Mouse (Mus musculus) kidney, postnatal 0 days (tissue): ENCODE data around the gene Bace2. TPM values are rescaled to one million over a fixed set of nuclear protein-coding genes. Genes with fewer than 3 reads are reported as not detected.
A peak's percentile ranks its signal among the peaks of the same experiment; 100 is the strongest.

Experiments used
- ATAC-seq: fragments of 200-750 bp; cut with Nextera tagmentation; replicated peaks from 2 replicates; pipeline ENCODE4 v1.8.0; 2017; ENCODE audit warnings: low read depth, moderate number of reproducible peaks, moderate TSS enrichment, moderate library complexity; ENCODE audit not compliant: low FRiP score
- DNase-seq: peaks from one replicate; pipeline ENCODE4 v3.0.0-alpha.2; 2016; ENCODE audit warnings: low spot score
- H3K27ac ChIP-seq: fragments of 300-500 bp; sonication (generic); 2 replicates; pipeline ENCODE4 v1.5.1; 2014; ENCODE audit warnings: mild to moderate bottlenecking
- H3K27me3 ChIP-seq: fragments of 300-500 bp; sonication (generic); 2 replicates; pipeline ENCODE4 v1.6.1; 2014; ENCODE audit warnings: low read length, mixed read lengths; ENCODE audit not compliant: insufficient read depth
- H3K36me3 ChIP-seq: fragments of 300-500 bp; sonication (generic); 2 replicates; pipeline ENCODE4 v1.6.1; 2014; ENCODE audit warnings: low read length, mixed read lengths; ENCODE audit not compliant: insufficient read depth
- H3K4me1 ChIP-seq: fragments of 300-500 bp; sonication (generic); replicated peaks from 2 replicates; pipeline ENCODE4 v1.6.1; 2014; ENCODE audit warnings: antibody characterized with exemption, low read length, mixed read lengths; ENCODE audit not compliant: insufficient read depth
- H3K4me2 ChIP-seq: fragments of 300-500 bp; sonication (generic); 2 replicates; pipeline ENCODE4 v1.6.1; 2014; ENCODE audit warnings: mild to moderate bottlenecking, low read length, moderate library complexity, mixed read lengths
- H3K4me3 ChIP-seq: fragments of 300-500 bp; sonication (generic); replicated peaks from 2 replicates; pipeline ENCODE4 v1.5.1; 2014; ENCODE audit warnings: low read depth, low read length
- H3K9ac ChIP-seq: fragments of 300-500 bp; sonication (generic); 2 replicates; pipeline ENCODE4 v1.6.1; 2014; ENCODE audit warnings: low read depth, low read length
- H3K9me3 ChIP-seq: fragments of 300-500 bp; sonication (generic); replicated peaks from 2 replicates; pipeline ENCODE4 v1.6.1; 2016; ENCODE audit warnings: low read length, inconsistent platforms, mixed read lengths
- CTCF ChIP-seq: IDR thresholded peaks from 2 replicates; pipeline ENCODE4 v1.5.1; 2016; ENCODE audit warnings: antibody characterized with exemption, low read depth, mild to moderate bottlenecking, moderate library complexity
- WGBS: fragments of 180-500 bp; shearing (Covaris S2); extraction: QIAGEN DNeasy Blood & Tissue Kit; methylation state at CpG from one replicate; pipeline ENCODE4 v1.1.7; 2014; 5-methylcytosine and 5-hydroxymethylcytosine counted together
- polyA plus RNA-seq: library from polyadenylated mRNA; unstranded; fragments of >200 nt; fragmentation: Nextera tagmentation; extraction: Ambion mirVana; gene quantifications from 2 replicates; pipeline ENCODE4 v1.2.1, GENCODE M21; 2015

Bace2 gene
- polyA plus RNA-seq, 1 experiment from 2014 or later: 11.2 TPM

DNA sequence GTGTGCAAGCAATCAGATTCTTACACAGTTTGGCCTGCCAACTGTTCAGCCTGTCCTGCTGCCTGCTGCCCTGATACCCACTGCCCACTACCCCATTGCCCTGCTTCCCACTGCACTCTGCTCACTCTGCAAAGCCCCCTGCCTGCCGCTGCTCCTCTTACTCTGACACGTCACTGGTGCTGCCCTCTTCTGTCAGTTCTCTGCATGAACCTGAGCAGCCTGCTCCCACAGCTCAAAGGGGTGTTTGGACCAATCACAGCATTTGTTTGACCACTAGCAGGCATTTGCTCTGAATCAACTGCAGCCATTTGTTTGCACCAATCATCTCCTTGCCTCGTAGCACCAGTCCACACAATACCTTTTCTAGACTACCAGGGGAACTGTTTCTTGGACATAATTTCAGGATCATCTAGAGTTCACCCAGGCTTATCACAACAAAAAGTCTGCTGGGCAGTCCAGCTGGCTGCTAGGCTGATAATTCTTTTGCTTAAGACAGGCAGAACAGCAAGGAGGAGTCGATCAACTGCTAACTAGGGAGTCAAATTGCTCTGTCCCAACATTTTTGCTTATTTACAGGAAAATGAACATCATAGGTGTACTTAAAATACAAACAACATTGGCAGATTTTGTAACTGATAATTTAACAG is 61.5 kb downstream of the Bace2 start:
- Histone ChIP-seq H3K9ac (no peak overlapping the region), H3K27me3 (no peaks in the 10 kb centered on the region), H3K4me2 (no peak overlapping the region), H3K9me3 (no peaks in the 10 kb centered on the region), H3K4me3 (no peak overlapping the region), H3K27ac (no peak overlapping the region), H3K4me1 (no peaks in the 10 kb centered on the region), H3K36me3 (no peaks in the 10 kb centered on the region)
- TF ChIP-seq CTCF: peak; percentile 82
- peak; percentile 85 for DNase-seq
- ATAC-seq: peak; percentile 90
- WGBS: 10% methylated on average over 4 of the region's 4 CpGs

DNA sequence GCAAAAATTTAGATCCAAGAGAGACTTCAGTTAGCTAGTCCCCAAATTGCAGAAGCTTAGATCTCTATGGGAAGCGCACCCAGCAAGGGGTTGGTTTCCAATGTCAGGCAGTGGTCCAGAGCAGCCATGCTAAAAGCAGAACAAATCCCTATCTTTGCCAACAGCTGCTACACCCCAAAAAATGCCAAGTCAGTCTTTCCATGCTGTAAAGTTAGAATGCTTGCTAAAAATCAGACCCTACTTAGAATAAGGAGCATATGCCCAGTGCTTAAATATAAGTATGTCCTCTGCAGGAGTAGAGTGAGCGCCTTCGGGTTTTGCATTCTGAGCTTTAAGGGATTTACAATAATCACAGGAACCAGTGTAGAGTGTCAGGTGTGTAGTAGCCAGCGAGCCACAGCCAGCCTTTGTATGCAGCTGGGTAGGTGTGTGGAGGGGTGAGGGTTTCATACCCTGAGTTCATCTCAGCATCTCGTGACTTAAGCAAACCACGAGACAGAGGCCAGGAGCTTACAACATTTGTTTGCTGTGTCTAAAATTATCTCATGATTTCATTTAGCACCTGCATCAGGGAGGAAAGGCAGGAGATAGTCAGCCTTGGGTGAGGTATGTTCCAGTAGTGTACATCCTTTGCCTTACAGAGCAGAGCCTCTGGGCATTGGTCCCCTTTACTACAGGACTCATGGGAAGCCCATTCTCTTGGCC is 62.4 kb downstream of the Bace2 start:
- H3K9me3 ChIP-seq: no peaks in the 10 kb centered on the region
- no peaks in the 10 kb centered on the region for H3K27me3 ChIP-seq
- H3K4me2 ChIP-seq: no peak overlapping the region
- no peaks in the 10 kb centered on the region for H3K36me3 ChIP-seq
- no peak overlapping the region for H3K4me3 ChIP-seq
- ATAC-seq (no peak), DNase-seq (no peak)
- H3K27ac ChIP-seq: no peak overlapping the region
- WGBS: 85% methylated on average over 6 of the region's 6 CpGs
- H3K9ac ChIP-seq: no peak overlapping the region
- H3K4me1 ChIP-seq: no peaks in the 10 kb centered on the region
- no peak for TF ChIP-seq CTCF

DNA sequence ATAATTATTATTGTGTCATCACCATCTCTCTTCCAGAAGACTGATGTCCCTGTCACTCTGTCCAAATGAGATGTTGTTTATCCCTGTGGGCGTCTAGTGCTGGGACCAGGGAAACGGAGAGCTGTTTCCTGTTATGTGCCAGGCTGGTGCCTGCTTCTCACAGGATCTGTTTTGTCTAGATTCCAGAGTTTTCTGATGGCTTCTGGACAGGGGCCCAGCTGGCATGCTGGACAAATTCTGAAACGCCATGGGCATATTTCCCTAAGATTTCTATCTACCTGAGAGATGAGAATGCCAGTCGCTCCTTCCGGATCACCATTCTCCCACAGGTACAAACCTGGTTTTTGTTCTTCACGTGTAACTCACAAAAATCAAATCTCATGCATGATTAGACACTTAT is 65.1 kb downstream of the Bace2 start:
- no peak for TF ChIP-seq CTCF
- Histone ChIP-seq H3K27ac (no peak overlapping the region), H3K9me3 (no peaks in the 10 kb centered on the region), H3K9ac (no peak overlapping the region), H3K27me3 (no peaks in the 10 kb centered on the region), H3K4me2 (no peak overlapping the region), H3K4me3 (no peak overlapping the region), H3K4me1 (no peaks in the 10 kb centered on the region), H3K36me3 (no peaks in the 10 kb centered on the region)
- DNase-seq: no peak
- ATAC-seq: no peak
- WGBS: 77% methylated on average over 6 of the region's 6 CpGs

DNA sequence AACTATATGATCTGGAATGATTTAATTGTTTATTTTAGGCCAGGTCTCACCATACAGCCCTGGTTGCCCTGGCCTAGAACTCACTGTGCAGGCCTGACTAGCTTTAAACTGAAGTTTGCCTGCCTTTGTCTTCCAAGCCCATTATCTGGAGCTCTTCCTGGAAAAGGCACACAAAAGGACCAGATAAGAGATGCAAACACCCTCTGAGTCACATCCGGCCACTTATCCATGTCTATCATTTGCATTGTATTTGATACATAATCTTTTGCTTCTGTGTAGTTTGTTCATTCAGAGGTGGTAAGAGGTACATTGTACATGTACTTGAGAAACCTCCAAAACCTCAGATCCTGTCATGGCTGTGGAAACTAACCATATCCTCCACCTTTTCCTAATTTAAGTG is 67.1 kb downstream of the Bace2 start:
- Histone ChIP-seq H3K27ac (no peak overlapping the region), H3K4me3 (no peak overlapping the region), H3K4me2 (no peak overlapping the region), H3K4me1 (no peaks in the 10 kb centered on the region), H3K9ac (no peak overlapping the region), H3K9me3 (no peaks in the 10 kb centered on the region), H3K36me3 (no peaks in the 10 kb centered on the region), H3K27me3 (no peaks in the 10 kb centered on the region)
- ATAC-seq: no peak
- DNase-seq: no peak
- 79% methylated on average over 1 of the region's 1 CpGs for WGBS
- no peak for TF ChIP-seq CTCF

DNA sequence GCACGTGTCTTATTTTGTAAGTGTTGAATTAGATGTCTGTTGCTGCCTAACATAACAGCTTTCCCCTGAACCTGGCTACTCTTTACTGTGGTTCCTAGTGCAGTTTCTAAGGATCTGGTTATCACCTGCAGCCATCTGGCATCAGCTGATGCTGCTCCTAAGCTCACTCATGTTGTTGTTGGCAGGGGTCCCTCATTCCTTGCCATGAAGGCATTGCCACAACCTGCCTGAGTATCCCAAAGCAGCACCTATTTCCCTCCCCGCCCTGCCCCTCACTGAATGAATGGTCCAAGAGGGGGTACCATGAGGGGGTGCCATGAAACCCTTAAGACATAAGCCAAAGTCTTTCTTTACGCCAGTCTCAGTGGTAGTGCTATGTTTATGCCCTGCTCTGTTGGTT is 71.5 kb downstream of the Bace2 start:
- Histone ChIP-seq H3K36me3 (no peaks in the 10 kb centered on the region), H3K9ac (no peak overlapping the region), H3K4me3 (no peak overlapping the region), H3K4me1 (no peaks in the 10 kb centered on the region), H3K27ac (no peak overlapping the region), H3K9me3 (no peaks in the 10 kb centered on the region), H3K27me3 (no peaks in the 10 kb centered on the region), H3K4me2 (no peak overlapping the region)
- TF ChIP-seq CTCF: no peak
- DNase-seq: no peak
- 84% methylated on average over 3 of the region's 3 CpGs for WGBS
- no peak for ATAC-seq

DNA sequence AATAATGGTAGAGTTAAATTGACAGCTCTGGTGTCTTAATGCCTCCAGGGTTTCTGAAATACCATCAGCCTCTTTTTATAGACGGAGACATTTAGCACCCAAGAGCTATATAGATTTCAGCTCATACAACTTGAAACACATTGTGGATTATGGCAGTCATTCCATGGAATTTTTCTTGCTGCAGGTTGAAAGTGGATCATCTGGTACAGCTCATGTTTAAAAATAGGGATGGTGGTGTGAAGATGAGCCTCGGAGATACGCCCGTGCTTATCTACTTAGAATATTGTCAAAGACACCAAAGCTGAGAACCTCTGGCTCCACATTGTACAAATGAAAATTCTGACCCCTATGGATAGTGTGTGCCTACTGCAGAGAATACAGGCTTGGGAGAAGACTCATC is 73.5 kb downstream of the Bace2 start:
- no peak overlapping the region for H3K4me3 ChIP-seq
- DNase-seq (no peak), ATAC-seq (no peak)
- H3K4me1 ChIP-seq: no peaks in the 10 kb centered on the region
- no peak overlapping the region for H3K27ac ChIP-seq
- H3K9ac ChIP-seq: no peak overlapping the region
- no peak overlapping the region for H3K4me2 ChIP-seq
- H3K36me3 ChIP-seq: no peaks in the 10 kb centered on the region
- TF ChIP-seq CTCF: no peak
- 92% methylated on average over 4 of the region's 4 CpGs for WGBS
- no peaks in the 10 kb centered on the region for H3K9me3 ChIP-seq
- H3K27me3 ChIP-seq: no peaks in the 10 kb centered on the region

DNA sequence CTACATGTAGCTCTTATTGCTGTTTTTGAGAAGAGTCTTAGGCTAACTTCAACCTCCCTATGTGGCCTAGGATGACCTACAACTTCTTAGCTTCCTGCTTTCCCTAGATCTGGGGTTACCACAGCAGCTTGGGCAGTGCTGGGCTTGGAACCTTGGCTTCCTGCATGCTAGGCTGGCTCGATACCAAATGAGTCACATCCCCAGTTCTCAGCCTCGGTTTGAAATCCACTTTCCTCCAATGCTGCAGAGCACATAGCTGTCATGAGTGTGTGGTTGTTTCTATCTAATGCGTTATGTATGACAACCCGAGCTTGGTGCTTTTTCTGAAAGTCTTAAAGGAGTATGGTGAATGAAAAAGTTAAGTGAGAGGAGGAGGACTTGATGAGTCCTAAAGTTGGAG is 74.8 kb downstream of the Bace2 start:
- 66% methylated on average over 4 of the region's 4 CpGs for WGBS
- Histone ChIP-seq H3K27ac (no peak overlapping the region), H3K9ac (no peak overlapping the region), H3K36me3 (no peaks in the 10 kb centered on the region), H3K9me3 (no peaks in the 10 kb centered on the region), H3K4me3 (no peak overlapping the region), H3K4me2 (no peak overlapping the region), H3K27me3 (no peaks in the 10 kb centered on the region), H3K4me1 (no peaks in the 10 kb centered on the region)
- ATAC-seq: no peak
- no peak for DNase-seq
- TF ChIP-seq CTCF: no peak
